Mouse (Mus musculus) G1E (cell line): ENCODE measurements at regions not wholly inside any gene's neighbourhood (a gene's known extent, or its start where the extent isn't known, plus 50 kb on each side); places are given as distances from the start of the nearest gene placed in this dataset.

Experiments
- ATAC-seq: 2 replicates; pipeline ENCODE4 v1.8.0; 2016; ENCODE audit warnings: mild to moderate bottlenecking; ENCODE audit not compliant: insufficient number of reproducible peaks, poor library complexity, low FRiP score, severe bottlenecking; ENCODE audit errors: extremely low read depth
- DNase-seq: peaks from one replicate; pipeline ENCODE4 v3.0.0; 2012; ENCODE audit warnings: low spot score
- H3K27me3 ChIP-seq: 2 replicates; pipeline ENCODE4 v1.6.1; 2012; ENCODE audit warnings: mild to moderate bottlenecking, low read length, inconsistent platforms; ENCODE audit not compliant: insufficient read depth
- H3K36me3 ChIP-seq: replicated peaks from 2 replicates; pipeline ENCODE3; 2012; ENCODE audit warnings: mild to moderate bottlenecking, inconsistent platforms
- H3K4me1 ChIP-seq: 2 replicates; pipeline ENCODE4 v1.6.1; 2012; ENCODE audit warnings: low read depth, low read length, inconsistent platforms, mixed read lengths; ENCODE audit not compliant: insufficient read depth
- H3K4me3 ChIP-seq: 2 replicates; pipeline ENCODE4 v1.5.1; 2012; ENCODE audit warnings: low read depth, mild to moderate bottlenecking, inconsistent platforms, low read length, moderate library complexity, mixed read lengths
- H3K9me3 ChIP-seq: replicated peaks from 2 replicates; pipeline ENCODE4 v1.6.1; 2012; ENCODE audit warnings: inconsistent platforms
- CTCF ChIP-seq: IDR thresholded peaks from 2 replicates; pipeline ENCODE4 v1.5.1; 2012; ENCODE audit warnings: low read depth, low read length, inconsistent platforms, mixed read lengths
- GATA1 ChIP-seq: IDR thresholded peaks from 2 replicates; pipeline ENCODE4 v1.6.1; 2012; ENCODE audit warnings: borderline replicate concordance, low read length, inconsistent platforms, mixed read lengths
- GATA2 ChIP-seq: IDR thresholded peaks from 2 replicates; pipeline ENCODE4 v1.6.1; 2012; ENCODE audit warnings: low read depth, low read length, inconsistent platforms, borderline replicate concordance
- POLR2AphosphoS5 ChIP-seq: IDR thresholded peaks from 2 replicates; pipeline ENCODE4 v1.6.1; 2012; ENCODE audit warnings: low read depth, low read length, inconsistent platforms; ENCODE audit not compliant: insufficient replicate concordance
- TAL1 ChIP-seq: conservative IDR thresholded peaks from 2 replicates; pipeline ENCODE4 v1.6.1; 2012; ENCODE audit warnings: low read depth, low read length, inconsistent platforms, mixed read lengths

DNA sequence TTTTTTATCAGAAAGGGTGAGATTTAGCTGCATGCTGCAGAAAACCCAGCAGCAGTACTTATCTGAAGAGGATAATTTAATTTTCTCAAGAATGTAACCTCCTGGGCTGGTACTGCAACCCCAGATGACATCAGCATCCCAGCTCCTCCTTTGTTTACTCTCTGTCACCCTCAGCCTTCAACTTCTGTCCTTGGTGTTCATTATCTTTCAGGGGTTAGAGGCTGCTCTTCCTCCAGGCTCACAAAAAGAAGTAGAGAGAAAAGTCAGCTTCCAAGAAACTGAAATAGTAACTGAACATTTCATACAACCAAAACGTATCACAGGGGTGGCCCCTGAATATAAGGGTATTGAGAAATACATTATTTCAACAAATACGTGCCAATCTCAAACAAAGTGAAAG lies 262.5 kb upstream of the Cdyl start:
- no peaks in the 10 kb centered on the region for H3K36me3 ChIP-seq
- H3K4me3 ChIP-seq = no peak overlapping the region
- TF ChIP-seq TAL1 (no peak), GATA1 (no peak), GATA2 (no peak), CTCF (no peak), POLR2AphosphoS5 (no peak)
- ATAC-seq (no peak), DNase-seq (no peak)
- peaks cover 16% of the 10 kb centered on the region for H3K27me3 ChIP-seq
- no peaks in the 10 kb centered on the region for H3K4me1 ChIP-seq
- H3K9me3 ChIP-seq = no peaks in the 10 kb centered on the region

DNA sequence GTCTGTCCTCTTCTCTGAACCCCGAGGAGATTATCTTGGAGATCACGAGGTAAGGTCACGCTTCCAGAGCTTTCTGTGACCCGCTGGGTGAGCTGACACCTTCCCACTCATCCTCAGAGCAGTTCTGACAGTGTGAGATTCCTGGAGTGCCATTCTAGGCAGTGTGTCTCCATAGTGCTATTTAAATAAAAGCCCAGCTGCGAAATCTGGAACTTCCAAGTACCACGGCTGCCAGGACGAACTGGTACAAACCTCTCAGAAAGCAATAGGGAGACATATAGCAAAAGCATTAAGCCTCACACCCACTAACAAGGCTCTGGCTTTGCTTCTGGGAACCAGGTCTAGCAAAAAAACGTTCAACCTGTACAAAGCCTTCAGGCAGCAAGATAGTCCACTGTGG lies 261.4 kb upstream of the Cdyl start:
- H3K9me3 ChIP-seq = no peaks in the 10 kb centered on the region
- no peak for ATAC-seq
- TF ChIP-seq TAL1 (no peak), POLR2AphosphoS5 (no peak), GATA1 (no peak), CTCF (no peak), GATA2 (no peak)

DNA sequence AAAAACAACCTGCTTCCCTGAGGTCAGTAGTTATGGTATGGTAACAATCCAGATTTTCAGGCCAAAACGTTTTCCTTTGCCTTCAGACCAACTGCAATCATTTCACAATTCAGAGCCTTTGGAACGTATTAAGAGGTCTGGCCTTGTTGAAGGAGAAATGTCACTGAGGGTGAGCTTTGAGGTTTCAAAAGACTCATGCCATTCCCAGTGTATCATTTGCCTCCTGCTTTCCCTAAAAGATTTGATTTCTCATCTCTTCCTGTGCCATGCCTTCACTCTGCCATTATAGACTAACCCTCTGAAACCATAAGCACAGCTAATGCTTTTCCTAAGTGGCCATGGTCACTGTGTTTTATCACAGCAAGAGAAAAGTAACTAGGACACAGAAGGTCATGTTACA lies 256.8 kb upstream of the Cdyl start:
- TF ChIP-seq GATA2 (no peak), GATA1 (no peak), TAL1 (no peak), CTCF (no peak), POLR2AphosphoS5 (no peak)
- H3K27me3 ChIP-seq = peaks cover 27% of the 10 kb centered on the region
- no peaks in the 10 kb centered on the region for H3K9me3 ChIP-seq
- no peak overlapping the region for H3K4me3 ChIP-seq
- no peaks in the 10 kb centered on the region for H3K4me1 ChIP-seq
- DNase-seq = no peak
- H3K36me3 ChIP-seq = no peaks in the 10 kb centered on the region
- no peak for ATAC-seq

More for the DNA sequence above, 261.4 kb upstream of the Cdyl start:
- no peak overlapping the region for H3K4me3 ChIP-seq
- H3K27me3 ChIP-seq = peaks cover 16% of the 10 kb centered on the region
- no peaks in the 10 kb centered on the region for H3K4me1 ChIP-seq
- H3K36me3 ChIP-seq = no peaks in the 10 kb centered on the region
- DNase-seq = no peak

DNA sequence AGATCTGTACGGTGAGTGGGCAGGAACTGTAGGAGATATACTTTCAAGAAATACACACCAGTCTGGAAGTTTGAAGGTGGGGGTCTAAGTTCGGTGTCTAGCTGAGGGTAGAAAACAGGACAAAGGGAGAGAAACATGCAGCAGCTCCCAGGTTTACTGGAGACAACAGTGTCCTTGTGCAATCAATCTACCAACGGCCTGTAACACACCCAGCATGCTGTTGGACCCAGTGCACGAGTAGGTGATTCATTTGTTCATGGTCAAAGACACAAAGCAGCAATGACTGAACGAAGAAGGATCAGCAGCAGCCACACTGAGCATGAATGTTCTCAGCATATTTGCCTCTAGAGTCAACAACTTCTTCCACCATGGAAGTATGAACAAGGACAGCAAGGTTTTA lies 255.2 kb upstream of the Cdyl start:
- no peaks in the 10 kb centered on the region for H3K36me3 ChIP-seq
- no peaks in the 10 kb centered on the region for H3K4me1 ChIP-seq
- no peaks in the 10 kb centered on the region for H3K9me3 ChIP-seq
- ATAC-seq (no peak), DNase-seq (no peak)
- peaks cover 17% of the 10 kb centered on the region for H3K27me3 ChIP-seq
- TF ChIP-seq GATA2 (no peak), GATA1 (no peak), POLR2AphosphoS5 (no peak), CTCF (no peak), TAL1 (no peak)
- no peak overlapping the region for H3K4me3 ChIP-seq

DNA sequence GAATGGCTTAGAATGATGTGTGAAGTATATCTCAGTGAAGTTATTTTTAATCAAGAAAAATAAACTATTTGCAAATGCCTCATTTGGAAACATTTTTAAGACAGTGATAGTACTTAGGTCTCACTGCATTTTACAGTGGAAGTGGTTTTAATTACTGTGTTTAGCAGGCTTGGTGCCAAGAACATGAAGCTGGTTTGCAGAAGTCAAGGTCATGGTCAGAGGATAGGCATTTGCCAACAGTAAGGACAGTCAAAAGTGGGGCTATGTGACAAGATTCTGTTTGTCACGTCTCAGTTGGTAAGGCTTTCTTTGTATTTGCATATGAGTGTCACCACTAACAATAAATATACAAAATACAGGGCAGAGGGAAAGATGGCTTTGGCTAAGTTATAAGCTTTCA lies 254.2 kb upstream of the Cdyl start:
- no peak for DNase-seq
- Histone ChIP-seq H3K27me3 (peaks cover 17% of the 10 kb centered on the region), H3K9me3 (no peaks in the 10 kb centered on the region), H3K36me3 (no peaks in the 10 kb centered on the region), H3K4me1 (no peaks in the 10 kb centered on the region), H3K4me3 (no peak overlapping the region)
- ATAC-seq = no peak
- no peak for TF ChIP-seq TAL1
- no peak for TF ChIP-seq CTCF
- TF ChIP-seq GATA2 = no peak
- TF ChIP-seq POLR2AphosphoS5 = no peak
- TF ChIP-seq GATA1 = no peak

DNA sequence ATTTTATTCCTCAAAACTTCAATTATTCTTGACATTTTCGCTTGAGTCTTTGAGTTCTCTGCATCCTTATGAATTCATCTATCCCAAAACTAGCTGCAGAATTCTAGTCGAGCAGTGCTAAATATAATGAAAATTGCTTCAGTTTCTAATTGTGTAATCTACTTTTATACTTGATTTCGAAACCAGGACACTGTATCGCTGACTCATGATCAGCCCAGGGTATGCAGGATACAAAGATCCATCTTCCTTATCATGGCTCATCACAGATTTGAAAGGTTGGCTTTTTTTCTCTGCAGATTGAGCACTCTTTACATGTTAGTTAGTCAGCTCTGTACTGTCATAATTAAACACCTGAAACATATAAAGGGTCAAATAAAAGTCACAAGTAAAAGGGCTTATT lies 242.1 kb upstream of the Cdyl start:
- H3K27me3 ChIP-seq = peaks cover 6% of the 10 kb centered on the region; the same call in 1 of the 2 replicates
- no peak overlapping the region for H3K4me3 ChIP-seq
- H3K9me3 ChIP-seq = no peaks in the 10 kb centered on the region
- ATAC-seq = no peak
- H3K36me3 ChIP-seq = no peaks in the 10 kb centered on the region
- TF ChIP-seq GATA2 = no peak
- no peak for TF ChIP-seq TAL1
- TF ChIP-seq POLR2AphosphoS5 = no peak
- no peak for TF ChIP-seq GATA1
- no peak for TF ChIP-seq CTCF
- H3K4me1 ChIP-seq = no peaks in the 10 kb centered on the region
- DNase-seq = no peak
